ENCODE assay signal across 13 mouse cellular contexts in the genomic region with DNA sequence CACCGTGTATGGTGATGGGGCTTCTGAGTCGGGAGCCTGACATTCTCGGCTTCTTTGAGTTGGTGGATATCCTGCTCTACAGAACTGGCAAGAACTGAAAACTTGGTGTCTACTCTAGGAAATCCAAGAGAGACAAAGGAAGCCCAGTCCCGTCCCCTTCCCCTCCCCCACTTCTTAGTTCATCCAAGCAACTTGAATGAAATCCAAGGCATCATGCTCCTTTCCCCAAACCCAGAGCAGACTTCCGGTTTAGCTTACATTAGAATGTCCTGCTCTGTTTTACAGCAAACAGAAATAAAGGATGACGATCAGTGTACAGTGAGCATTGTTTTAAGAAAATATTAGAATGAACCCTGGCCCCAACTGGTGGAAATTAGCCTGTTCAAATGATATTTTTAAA. TPM values are rescaled to one million over a fixed set of nuclear protein-coding genes. Genes with fewer than 3 reads are reported as not detected.
A peak's percentile ranks its signal among the peaks of the same experiment; 100 is the strongest.
DNase-seq lines count a peak whose midpoint lies in the region; ATAC-seq and TF ChIP-seq lines count a peak whose summit lies in the region.
"Had no signal": no experiment of that assay in that cellular context is flagged by ENCODE, and none has a peak within 500 bp of the region (broad histone marks: within the 10 kb centered on the region; RNA-seq: fewer than 3 reads in every experiment).

No protein-coding gene starts in this region.

- no peak overlapping the region for H3K27ac ChIP-seq in liver, adult 2 months (replicated peaks; ENCODE audit: insufficient read depth, low read depth, low read length)
- H3K27ac ChIP-seq in liver, embryonic 12.5 days: no peak overlapping the region
- 0 out of 2 replicates have a peak overlapping the region, but pooled peaks have one; percentile 25 for H3K27ac ChIP-seq in embryonic facial prominence, embryonic 15.5 days (replicated peaks)
- H3K27ac ChIP-seq: limb, embryonic 13.5 days had no signal

- TF ChIP-seq CTCF in liver, adult 2 months (IDR thresholded peaks at IDR 0.05; ENCODE audit: low read depth, low read length): no peak

- no peak for ATAC-seq in liver, embryonic 12.5 days
- ATAC-seq in embryonic facial prominence, embryonic 15.5 days (ENCODE audit: insufficient number of reproducible peaks, low FRiP score, low TSS enrichment, low read depth): no peak
- no peak for ATAC-seq in frontal cortex, adult (ENCODE audit: low TSS enrichment)
- ATAC-seq: intestine, embryonic 16.5 days had no signal

- DNase-seq in heart, adult 8-10 months (ENCODE audit: low spot score): peak; percentile 20
- no peak for DNase-seq in heart, postnatal 36 days
- DNase-seq in liver, adult 2 months (ENCODE audit: extremely low read depth, low read depth, low spot score): peak; percentile 15
- DNase-seq in kidney, postnatal 36 days: peak; percentile 16 to 24
- no peak for DNase-seq in layer of hippocampus, postnatal 25 days (ENCODE audit: extremely low spot score in 1 of 2, low spot score in 1 of 2)
- DNase-seq: cerebellum, adult 11-12 months; layer of hippocampus, postnatal 36 days; thymus, postnatal 14 days had no signal

- H3K9ac ChIP-seq in liver, adult 2 months (ENCODE audit: low read depth, low read length): no peak overlapping the region
- H3K9ac ChIP-seq in liver, embryonic 12.5 days: no peak overlapping the region
- no peak overlapping the region for H3K9ac ChIP-seq in embryonic facial prominence, embryonic 15.5 days
- H3K9ac ChIP-seq: limb, embryonic 13.5 days had no signal

- no peak overlapping the region for H3K4me2 ChIP-seq in liver, embryonic 12.5 days
- no peak overlapping the region for H3K4me2 ChIP-seq in embryonic facial prominence, embryonic 15.5 days (replicated peaks)
- H3K4me2 ChIP-seq: limb, embryonic 13.5 days had no signal

- H3K27me3 ChIP-seq in liver, adult 2 months (ENCODE audit: control insufficient read depth, insufficient read depth, low read length): no peaks in the 10 kb centered on the region
- H3K27me3 ChIP-seq in liver, embryonic 12.5 days (replicated peaks): no peaks in the 10 kb centered on the region
- H3K27me3 ChIP-seq in embryonic facial prominence, embryonic 15.5 days: no peaks in the 10 kb centered on the region
- H3K27me3 ChIP-seq: limb, embryonic 13.5 days had no signal

- H3K4me3 ChIP-seq in liver, adult 2 months (ENCODE audit: insufficient read depth, low read depth, low read length): no peak overlapping the region
- no peak overlapping the region for H3K4me3 ChIP-seq in liver, embryonic 12.5 days
- no peak overlapping the region for H3K4me3 ChIP-seq in embryonic facial prominence, embryonic 15.5 days (replicated peaks)
- H3K4me3 ChIP-seq: limb, embryonic 13.5 days had no signal

- intact Hi-C loops in heart, postnatal 36 days (cut with DNase I): no loop called here

- TF ChIP-seq POLR2A in liver, adult 2 months (IDR thresholded peaks at IDR 0.05; ENCODE audit: extremely low read depth, insufficient read depth, low read length): no peak

- no peaks in the 10 kb centered on the region for H3K9me3 ChIP-seq in liver, embryonic 12.5 days (replicated peaks)
- no peaks in the 10 kb centered on the region for H3K9me3 ChIP-seq in embryonic facial prominence, embryonic 15.5 days (replicated peaks)
- H3K9me3 ChIP-seq: limb, embryonic 13.5 days had no signal

- H3K79me2 ChIP-seq in liver, adult 2 months (ENCODE audit: control insufficient read depth, insufficient read depth, low read length): no peaks in the 10 kb centered on the region

- 66% methylated on average over 6 of the region's 6 CpGs for WGBS in liver, adult 2 months
- WGBS in liver, embryonic 12.5 days (ENCODE audit: insufficient replicate concordance): 62% methylated on average over 6 of the region's 6 CpGs
- 63% methylated on average over 6 of the region's 6 CpGs for WGBS in embryonic facial prominence, embryonic 15.5 days

- no peaks in the 10 kb centered on the region for H3K4me1 ChIP-seq in liver, adult 2 months (ENCODE audit: control insufficient read depth, insufficient read depth, low read length)
- H3K4me1 ChIP-seq in liver, embryonic 12.5 days: peaks cover 11% of the 10 kb centered on the region
- no peaks in the 10 kb centered on the region for H3K4me1 ChIP-seq in embryonic facial prominence, embryonic 15.5 days
- H3K4me1 ChIP-seq: limb, embryonic 13.5 days had no signal

- H3K36me3 ChIP-seq in liver, adult 2 months (ENCODE audit: control insufficient read depth, insufficient read depth, low read length): no peaks in the 10 kb centered on the region
- no peaks in the 10 kb centered on the region for H3K36me3 ChIP-seq in liver, embryonic 12.5 days
- H3K36me3 ChIP-seq in embryonic facial prominence, embryonic 15.5 days: no peaks in the 10 kb centered on the region
- H3K36me3 ChIP-seq: limb, embryonic 13.5 days had no signal

RNA-seq across cellular contexts. Expression of a gene that starts 12.1 kb away (rescaled TPM):
- total RNA-seq in heart, adult 8-10 months (2022): 10 to 100 TPM; 58.2 to 78.0 (median 62.0) TPM
- total RNA-seq in heart, postnatal 36 days (2021): 10 to 100 TPM; 61.7 to 68.2 TPM
- total RNA-seq in liver, adult 2 months (2014; rRNA removed): 20.9 and 40.3 TPM in 2 replicates
- polyA plus RNA-seq in liver, adult 2 months (2012; rRNA removed): 1.5 and 1.8 TPM in 2 replicates
- 219 and 226 TPM in 2 replicates for polyA plus RNA-seq in liver, embryonic 12.5 days (2016; fragmentation: Nextera tagmentation; extraction: Ambion mirVana)
- 287 and 315 TPM in 2 replicates for polyA plus RNA-seq in embryonic facial prominence, embryonic 15.5 days (2015; fragmentation: Nextera tagmentation; extraction: Ambion mirVana)
- 100 to 1,000 TPM; 125 to 138 TPM for total RNA-seq in layer of hippocampus, postnatal 25 days (2021)

RNA-seq across cellular contexts. Expression of a gene that starts 27.5 kb away (rescaled TPM):
- total RNA-seq in heart, adult 8-10 months (2022): 10 to 100 TPM; 27.3 to 34.6 (median 33.3) TPM
- total RNA-seq in heart, postnatal 36 days (2021): 10 to 100 TPM; 36.4 to 38.9 TPM
- 1.5 and 2.3 TPM in 2 replicates for total RNA-seq in liver, adult 2 months (2014; rRNA removed)
- polyA plus RNA-seq in liver, adult 2 months (2012; rRNA removed): 0.22 and 0.46 TPM in 2 replicates
- polyA plus RNA-seq in liver, embryonic 12.5 days (2016; fragmentation: Nextera tagmentation; extraction: Ambion mirVana): 31.3 and 31.9 TPM in 2 replicates
- 24.5 and 25.8 TPM in 2 replicates for polyA plus RNA-seq in embryonic facial prominence, embryonic 15.5 days (2015; fragmentation: Nextera tagmentation; extraction: Ambion mirVana)
- total RNA-seq in layer of hippocampus, postnatal 25 days (2021): 10 to 100 TPM; 42.2 to 45.8 TPM

RNA-seq across cellular contexts. Expression of a gene that starts 36.2 kb away (rescaled TPM):
- total RNA-seq in heart, adult 8-10 months (2022): 10 to 100 TPM; 21.0 to 24.4 (median 22.6) TPM
- total RNA-seq in heart, postnatal 36 days (2021): 10 to 100 TPM; 20.8 to 25.3 TPM
- total RNA-seq in liver, adult 2 months (2014; rRNA removed): 10.7 and 14.7 TPM in 2 replicates
- polyA plus RNA-seq in liver, adult 2 months (2012; rRNA removed): 7.9 and 9.7 TPM in 2 replicates
- 46.1 and 47.5 TPM in 2 replicates for polyA plus RNA-seq in liver, embryonic 12.5 days (2016; fragmentation: Nextera tagmentation; extraction: Ambion mirVana)
- polyA plus RNA-seq in embryonic facial prominence, embryonic 15.5 days (2015; fragmentation: Nextera tagmentation; extraction: Ambion mirVana): 35.8 and 36.6 TPM in 2 replicates
- 10 to 100 TPM; 14.2 to 18.0 TPM for total RNA-seq in layer of hippocampus, postnatal 25 days (2021)

RNA-seq across cellular contexts. Expression of a gene that starts 47.8 kb away (rescaled TPM):
- total RNA-seq in heart, adult 8-10 months (2022): 100 to 1,000 TPM; 129 to 132 (median 132) TPM
- total RNA-seq in heart, postnatal 36 days (2021): 100 to 1,000 TPM; 125 to 133 TPM
- 63.0 and 65.2 TPM in 2 replicates for total RNA-seq in liver, adult 2 months (2014; rRNA removed)
- polyA plus RNA-seq in liver, adult 2 months (2012; rRNA removed): 12.0 and 12.8 TPM in 2 replicates
- 7.7 and 9.2 TPM in 2 replicates for polyA plus RNA-seq in liver, embryonic 12.5 days (2016; fragmentation: Nextera tagmentation; extraction: Ambion mirVana)
- polyA plus RNA-seq in embryonic facial prominence, embryonic 15.5 days (2015; fragmentation: Nextera tagmentation; extraction: Ambion mirVana): 11.7 and 15.0 TPM in 2 replicates
- 100 to 1,000 TPM; 112 to 139 TPM for total RNA-seq in layer of hippocampus, postnatal 25 days (2021)

RNA-seq across cellular contexts. Expression of a gene that starts 59.8 kb away (rescaled TPM):
- total RNA-seq in heart, adult 8-10 months (2022): 10 to 100 TPM; 24.6 to 31.0 (median 25.9) TPM
- 10 to 100 TPM; 22.7 to 24.1 TPM for total RNA-seq in heart, postnatal 36 days (2021)
- 29.6 and 34.4 TPM in 2 replicates for total RNA-seq in liver, adult 2 months (2014; rRNA removed)
- 36.0 and 39.8 TPM in 2 replicates for polyA plus RNA-seq in liver, adult 2 months (2012; rRNA removed)
- polyA plus RNA-seq in liver, embryonic 12.5 days (2016; fragmentation: Nextera tagmentation; extraction: Ambion mirVana): 16.3 and 16.7 TPM in 2 replicates
- polyA plus RNA-seq in embryonic facial prominence, embryonic 15.5 days (2015; fragmentation: Nextera tagmentation; extraction: Ambion mirVana): 24.4 and 25.0 TPM in 2 replicates
- total RNA-seq in layer of hippocampus, postnatal 25 days (2021): 10 to 100 TPM; 19.8 to 25.0 TPM

Comparison
In these comparisons a context has a peak if more than half of its experiments do, and no peak if none do; other contexts are left out.
1. DNase-seq: peak in heart, adult 8-10 months (single experiment), liver, adult 2 months (single experiment) and kidney, postnatal 36 days (2 of 2); none in heart, postnatal 36 days (0 of 2) and layer of hippocampus, postnatal 25 days (0 of 2).